Mouse (Mus musculus): ENCODE results near the gene Akr1a1. TPM values are rescaled to one million over a fixed set of nuclear protein-coding genes. Genes with fewer than 3 reads are reported as not detected.

The Akr1a1 gene
- total RNA-seq, 2 experiments from 2014 or later, result 864 to 917 TPM

DNA sequence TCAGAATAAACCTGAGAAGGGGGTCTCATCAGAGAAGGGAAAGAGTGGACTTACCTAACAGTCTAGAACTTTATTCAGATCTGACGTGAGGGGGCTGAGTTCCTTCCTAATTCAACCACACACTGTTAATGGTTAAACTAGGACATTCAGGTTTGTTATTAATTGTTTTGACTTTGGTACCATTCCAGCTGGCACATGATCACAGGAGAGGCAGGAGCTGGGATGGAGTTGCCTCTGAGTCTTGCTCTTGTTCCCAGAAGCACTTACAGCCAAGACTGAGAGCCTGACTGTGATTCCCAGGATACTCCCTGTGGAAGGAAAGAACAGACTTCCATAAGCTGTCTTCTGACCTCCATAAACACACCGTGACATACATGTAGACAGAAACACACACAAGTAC, 8.0 kb upstream of the Akr1a1 start:
- DNase-seq, result peak; percentile 53 to 69

DNA sequence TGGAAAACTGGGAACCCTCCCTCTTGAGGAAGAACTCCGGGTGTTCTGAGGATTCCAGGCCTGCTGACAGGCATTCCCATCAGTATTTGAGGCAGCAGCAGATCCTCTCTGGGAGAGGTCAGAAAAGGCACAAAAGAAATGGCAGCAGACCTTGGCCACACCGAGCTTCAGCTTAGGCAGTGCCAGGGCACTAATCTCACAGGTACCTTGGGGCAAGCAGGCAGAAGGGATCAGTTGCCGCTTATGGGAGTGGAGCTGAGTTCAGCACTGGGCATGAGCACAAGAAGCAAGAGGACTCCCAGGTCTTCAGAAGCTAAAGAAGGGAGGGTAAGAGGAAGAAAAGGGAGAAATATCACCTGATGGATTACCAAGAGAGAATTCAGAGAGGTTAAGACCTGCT, 6.5 kb upstream of the Akr1a1 start:
- no peak for DNase-seq

DNA sequence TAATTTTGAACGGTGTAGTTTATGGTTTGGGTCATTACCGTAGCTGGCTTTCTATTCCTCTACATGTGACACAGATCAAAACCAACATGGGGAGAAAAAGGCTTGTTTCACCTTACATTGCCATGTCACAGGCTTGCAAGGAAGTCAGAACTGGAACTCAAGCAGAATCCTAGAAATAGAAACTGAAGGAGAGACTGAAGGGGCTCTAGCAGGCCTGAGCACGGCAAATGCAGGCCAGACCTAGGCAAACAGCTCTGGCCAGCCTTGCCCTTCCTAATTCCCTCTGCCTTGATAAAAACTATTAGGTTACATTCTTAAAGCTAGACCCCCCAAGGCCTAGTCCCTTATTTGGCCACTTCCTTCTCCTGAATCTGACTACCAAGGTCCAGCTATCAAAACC, 4.2 kb upstream of the Akr1a1 start:
- DNase-seq, result no peak

GRCm38 (mm10) chr4:116655100-116655499, 3.6 kb upstream of the Akr1a1 start:
- DNase-seq, result peak in 1 of 2 experiments; percentile 43

GRCm38 (mm10) chr4:116653228-116653627, 1.7 kb upstream of the Akr1a1 start:
- DNase-seq, result peak; percentile 86 to 88

DNA sequence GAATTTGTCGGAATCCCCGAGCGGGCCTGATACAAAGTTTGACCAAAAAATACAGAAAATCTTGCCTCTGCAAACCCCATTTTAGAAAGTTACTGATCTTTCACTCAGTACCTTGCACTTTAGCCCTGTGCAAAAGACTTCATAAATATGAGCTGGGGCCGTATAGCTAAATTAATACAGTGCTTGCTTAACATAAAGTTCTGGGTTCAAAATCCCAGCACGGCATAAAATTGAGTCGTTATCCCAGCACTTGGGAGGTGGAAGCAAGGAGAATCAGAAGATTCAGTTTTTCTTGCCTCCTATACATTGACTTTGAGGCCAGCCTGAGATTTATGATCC, 286 bp upstream of the Akr1a1 start:
- DNase-seq, result no peak

DNA sequence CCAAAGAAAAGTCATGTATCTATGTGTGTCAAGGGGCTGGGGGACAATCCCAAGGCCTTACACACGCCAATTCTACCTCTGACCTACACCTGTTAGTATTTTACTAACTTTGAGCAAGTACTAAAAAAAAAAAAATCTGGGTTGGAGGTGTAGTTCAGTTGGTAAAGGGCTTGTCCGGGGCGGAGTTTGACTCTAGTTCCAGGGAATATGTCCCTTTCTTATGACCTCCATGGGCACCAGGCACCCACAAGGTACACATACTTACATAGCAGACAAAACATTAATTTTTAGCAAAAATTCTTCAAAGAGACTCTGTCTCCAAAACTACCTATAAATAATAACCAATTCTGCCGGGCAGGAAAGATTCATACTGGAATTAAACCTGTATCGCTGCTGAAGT, 1.1 kb downstream of the Akr1a1 start:
- DNase-seq, result no peak

- DNase-seq, result no peak
Measured at GRCm38 (mm10) chr4:116649411-116649810, 2.1 kb downstream of the Akr1a1 start.

DNA sequence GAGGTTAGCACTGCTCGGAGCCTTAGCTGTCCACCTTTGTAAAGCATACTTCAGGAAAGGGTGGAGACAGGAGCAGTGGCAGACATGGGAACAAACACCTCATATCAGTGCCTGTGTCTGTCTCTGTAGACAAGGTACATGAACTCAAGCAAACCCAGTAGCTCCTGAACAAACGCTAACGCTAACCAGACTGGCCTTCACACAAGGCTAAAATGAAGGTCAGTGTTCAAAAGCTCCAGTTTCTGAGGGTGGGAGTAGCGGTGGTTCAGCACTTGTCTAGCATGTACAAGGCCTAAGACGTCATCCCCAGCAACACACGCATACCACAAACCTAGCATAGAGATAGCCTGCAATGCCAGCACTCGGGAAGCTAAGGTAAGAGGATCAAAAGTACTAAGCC, 5.9 kb downstream of the Akr1a1 start:
- peak; percentile 41 to 46 for DNase-seq

DNA sequence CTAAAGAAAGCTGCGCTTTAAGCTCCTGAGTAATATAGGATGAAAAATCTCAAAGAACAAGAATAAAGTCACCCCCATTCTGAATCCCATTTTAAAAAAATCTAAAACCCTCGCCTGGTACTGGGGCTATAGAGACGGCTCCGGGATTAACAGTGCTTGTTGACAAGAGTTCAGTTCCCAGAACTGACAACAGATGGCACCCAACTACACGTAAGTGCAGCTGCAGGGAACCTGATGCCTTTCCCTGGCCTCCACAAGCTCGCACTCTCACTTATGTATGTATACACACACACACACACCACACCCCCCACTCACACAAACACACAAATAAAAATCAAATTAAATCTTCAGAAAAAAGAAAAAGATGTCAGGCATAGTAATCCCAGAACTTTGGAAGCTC, 7.2 kb downstream of the Akr1a1 start:
- peak; percentile 33 to 57 for DNase-seq

GRCm38 (mm10) chr4:116642071-116642470, 9.4 kb downstream of the Akr1a1 start:
- DNase-seq, result no peak

- DNase-seq, result no peak
Measured at GRCm38 (mm10) chr4:116638821-116639220, 12.7 kb downstream of the Akr1a1 start.

- no peak for DNase-seq
Measured at GRCm38 (mm10) chr4:116635197-116635596, 16.3 kb downstream of the Akr1a1 start.

DNA sequence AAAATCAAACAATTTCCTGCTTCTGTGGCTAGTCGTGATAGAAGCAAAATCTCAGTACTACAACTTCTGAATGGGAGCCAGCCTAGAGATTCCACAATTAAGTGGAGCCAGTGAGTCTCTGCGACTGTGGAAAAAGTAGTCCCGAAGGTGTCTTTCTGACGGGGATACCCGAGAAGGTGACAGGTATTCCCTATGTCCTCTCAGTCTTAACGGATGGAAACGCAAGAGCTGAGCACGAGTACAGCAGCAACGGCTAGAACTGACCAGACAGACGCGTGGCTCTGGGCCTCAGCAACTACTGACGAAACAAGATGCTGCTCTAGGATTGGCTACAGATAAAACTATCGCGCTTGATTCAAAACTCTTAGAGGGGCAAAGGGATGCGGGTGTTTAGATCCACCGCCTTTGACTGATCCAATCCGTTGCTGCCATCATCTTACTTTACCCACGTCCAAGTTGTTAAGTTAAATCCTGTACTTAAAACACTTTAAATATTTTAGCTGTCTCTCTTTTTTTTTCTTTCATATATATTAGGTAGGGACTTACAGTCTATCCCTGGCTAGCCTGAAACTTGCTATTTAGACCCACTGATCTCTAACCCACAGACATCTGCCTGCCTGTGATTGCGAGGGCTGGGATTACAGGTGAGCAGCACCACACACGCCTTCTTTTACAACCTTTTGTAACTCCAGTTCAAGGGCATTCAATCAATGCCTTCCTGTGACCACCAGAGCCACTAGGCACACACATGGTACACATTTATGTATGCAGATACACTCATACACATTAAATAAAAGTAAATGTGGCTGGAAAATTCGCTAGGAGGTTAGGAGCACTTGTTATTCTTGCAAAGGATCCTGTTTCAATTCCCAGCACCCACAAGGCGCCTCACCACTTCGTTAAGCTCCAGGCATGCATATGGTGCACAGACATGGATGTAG, 23.5 kb downstream of the Akr1a1 start, which contains the start of gene Nasp:
TSS of gene Nasp (minus strand) at position 220 of the 941 bp plus-strand sequence.
- peak; percentile 77 to 83 for DNase-seq

- peak; percentile 89 to 91 for DNase-seq
Measured at GRCm38 (mm10) chr4:116627359-116627716, 24.1 kb downstream of the Akr1a1 start.

DNA sequence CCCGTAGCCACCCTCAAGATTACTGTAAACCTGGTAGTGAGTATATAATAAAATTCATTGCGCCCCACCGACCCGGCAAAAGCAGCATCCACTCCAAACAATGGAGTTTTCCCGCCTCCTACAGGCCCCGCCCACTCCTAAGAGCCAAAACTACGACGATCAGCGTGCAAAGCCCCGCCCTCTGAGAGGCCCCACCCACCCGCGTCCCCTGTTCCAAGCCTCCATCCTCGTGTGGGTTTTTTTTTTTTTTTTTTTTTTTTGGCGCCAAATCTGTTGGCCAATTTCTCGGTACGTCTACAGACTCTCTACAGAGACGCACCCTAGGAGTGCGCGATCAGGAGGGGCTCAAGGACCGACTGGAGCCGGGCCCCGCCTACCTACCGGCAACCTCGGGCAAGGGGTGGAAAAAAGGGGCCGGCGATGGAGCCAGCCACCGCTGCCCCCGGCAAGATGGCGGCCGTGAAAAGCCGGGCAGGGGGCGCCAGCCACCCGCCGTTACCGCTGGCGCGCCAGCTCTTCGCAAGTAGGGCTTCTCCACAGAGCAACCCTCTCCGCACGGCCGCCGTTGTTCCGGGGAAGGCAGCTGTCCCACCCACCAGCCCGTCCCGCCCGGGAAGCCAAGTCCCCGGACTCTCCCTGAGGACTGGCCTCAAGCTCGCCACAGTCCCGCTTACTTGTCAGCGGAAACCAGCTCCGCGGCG, 24.7 kb downstream of the Akr1a1 start:
- DNase-seq, result peak; percentile 83 to 88

DNA sequence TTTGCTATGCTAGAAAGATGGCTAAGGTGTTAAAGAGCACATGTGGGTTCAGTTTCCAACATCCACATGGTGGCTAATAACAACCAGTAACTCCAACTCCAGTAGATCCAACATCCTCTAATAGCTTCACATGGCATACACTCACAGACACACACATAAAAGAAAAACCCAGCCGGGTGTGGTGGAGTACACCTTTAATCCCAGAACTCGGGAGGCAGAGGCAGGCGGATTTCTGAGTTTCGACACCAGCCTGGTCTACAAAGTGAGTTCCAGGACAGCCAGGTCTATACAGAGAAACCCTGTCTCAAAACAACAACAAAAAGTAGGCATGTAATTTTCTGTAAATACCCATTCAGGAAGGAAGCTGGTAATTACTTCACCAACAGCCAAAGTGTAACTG, 26.6 kb downstream of the Akr1a1 start:
- DNase-seq, result no peak

GRCm38 (mm10) chr4:116615237-116615636, 36.2 kb downstream of the Akr1a1 start:
- no peak for DNase-seq

GRCm38 (mm10) chr4:116612621-116613020, 38.9 kb downstream of the Akr1a1 start:
- no peak for DNase-seq

DNA sequence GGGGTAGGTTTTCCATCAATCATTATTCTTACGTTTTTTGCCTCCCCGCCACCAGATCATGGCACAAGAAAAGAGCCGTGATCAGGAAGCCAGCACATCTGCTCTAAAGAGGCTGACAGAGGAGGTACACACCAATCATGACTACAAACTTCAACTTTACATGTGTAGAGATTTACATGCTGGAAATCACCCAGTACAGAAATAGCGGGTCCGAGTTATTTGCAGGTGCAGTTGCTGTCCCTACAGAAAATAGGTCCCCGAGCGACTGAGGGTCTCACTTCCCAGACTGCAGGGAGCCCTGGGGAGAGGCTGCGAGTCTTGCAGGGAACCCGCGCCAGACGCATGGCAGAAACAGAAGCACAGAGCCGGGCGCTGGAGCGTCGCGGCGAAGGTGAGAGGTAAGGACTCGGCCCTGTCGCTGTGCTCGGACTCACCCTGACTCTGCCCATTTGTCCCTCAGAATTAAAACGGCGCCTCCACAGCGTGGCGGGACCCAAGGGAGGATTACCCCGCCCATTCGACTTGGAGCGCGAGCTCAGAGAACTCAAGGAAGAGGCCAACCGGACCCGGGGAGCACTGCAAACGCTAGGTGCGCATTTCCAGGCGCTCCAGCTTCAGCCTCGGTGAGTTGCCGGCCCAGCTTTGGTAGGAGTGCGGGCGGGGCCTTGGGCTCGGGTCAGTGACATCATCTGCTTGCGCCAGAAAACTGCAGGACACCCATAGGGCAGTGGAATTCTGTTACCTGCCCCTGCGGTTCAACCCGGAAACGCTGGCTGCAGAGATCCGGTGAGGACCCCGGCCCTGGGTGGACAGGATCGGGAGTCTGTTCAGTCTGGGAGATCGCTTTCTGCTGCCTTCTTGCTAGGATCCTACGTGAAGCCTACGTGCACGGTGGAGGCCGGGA, 54.2 kb downstream of the Akr1a1 start:
- peak; percentile 94 for DNase-seq

GRCm38 (mm10) chr4:116596379-116596778, 55.1 kb downstream of the Akr1a1 start, which contains the start of gene Ccdc17:
Ccdc17 (plus strand) TSS chr4:116596654.
- DNase-seq, result peak in 1 of 2 experiments; percentile 1

- DNase-seq, result no peak
Measured at GRCm38 (mm10) chr4:116595793-116596192, 55.7 kb downstream of the Akr1a1 start.

Measured in adrenal gland, postnatal 36 days (tissue).